Mouse (Mus musculus) hindbrain, embryonic 10.5 days (tissue): ENCODE results near the gene Avil. TPM values are rescaled to one million over a fixed set of nuclear protein-coding genes. Genes with fewer than 3 reads are reported as not detected.

Source experiments
- DNase-seq: peaks from one replicate; pipeline ENCODE4 v3.0.0-alpha.2; 2017; ENCODE audit warnings: low spot score
- H3K27ac ChIP-seq: fragments of 300-500 bp; sonication (generic); 2 replicates; pipeline ENCODE4 v1.5.1; 2016; ENCODE audit warnings: mild to moderate bottlenecking, moderate library complexity
- H3K27me3 ChIP-seq: fragments of 300-500 bp; sonication (generic); 2 replicates; pipeline ENCODE4 v1.6.1; 2016; ENCODE audit warnings: mild to moderate bottlenecking; ENCODE audit not compliant: poor library complexity, insufficient read depth, severe bottlenecking
- H3K36me3 ChIP-seq: fragments of 300-500 bp; sonication (generic); 2 replicates; pipeline ENCODE4 v1.6.1; 2016; ENCODE audit warnings: mild to moderate bottlenecking, moderate library complexity
- H3K4me1 ChIP-seq: fragments of 300-500 bp; sonication (generic); replicated peaks from 2 replicates; pipeline ENCODE4 v1.6.1; 2016; ENCODE audit warnings: mild to moderate bottlenecking
- H3K4me3 ChIP-seq: fragments of 300-500 bp; sonication (generic); 2 replicates; pipeline ENCODE4 v1.5.1; 2016; ENCODE audit warnings: mild to moderate bottlenecking, moderate library complexity
- H3K9me3 ChIP-seq: fragments of 300-500 bp; sonication (generic); 2 replicates; pipeline ENCODE4 v1.6.1; 2016; ENCODE audit warnings: mild to moderate bottlenecking, moderate library complexity
- WGBS: fragments of 180-500 bp; shearing (Covaris S2); methylation state at CpG from one replicate; pipeline ENCODE4 v1.1.7; 2016; 5-methylcytosine and 5-hydroxymethylcytosine counted together
- polyA plus RNA-seq: library from polyadenylated mRNA; unstranded; fragments of >200 nt; fragmentation: Nextera tagmentation; extraction: Ambion mirVana; gene quantifications from 2 replicates; pipeline ENCODE4 v1.2.1, GENCODE M21; 2016

Gene Avil
- polyA plus RNA-seq, 1 experiment from 2014 or later: 1.6 TPM

- H3K27ac ChIP-seq: peak overlapping the region; percentile 60
- H3K4me1 ChIP-seq: peaks cover 92% of the 10 kb centered on the region
- WGBS: 52% methylated on average over 5 of the region's 5 CpGs
- H3K36me3 ChIP-seq: peaks cover 15% of the 10 kb centered on the region; the same call in 1 of the 2 replicates
- DNase-seq: no peak
- no peaks in the 10 kb centered on the region for H3K9me3 ChIP-seq
- H3K27me3 ChIP-seq: no peaks in the 10 kb centered on the region
- H3K4me3 ChIP-seq: 0 out of 2 replicates have a peak overlapping the region, but pooled peaks have one; percentile 4
Observed at GRCm38 (mm10) chr10:126984189-126985004, 16.1 kb upstream of the Avil start.

- no peak for DNase-seq
- Histone ChIP-seq H3K9me3 (no peaks in the 10 kb centered on the region), H3K4me3 (0 out of 2 replicates have a peak overlapping the region, but pooled peaks have one; percentile 4), H3K27me3 (no peaks in the 10 kb centered on the region), H3K27ac (peak overlapping the region; percentile 60), H3K4me1 (peaks cover 90% of the 10 kb centered on the region), H3K36me3 (peaks cover 15% of the 10 kb centered on the region; the same call in 1 of the 2 replicates)
- 83% methylated on average over 4 of the region's 4 CpGs for WGBS
Observed at GRCm38 (mm10) chr10:126985127-126985526, 15.4 kb upstream of the Avil start.

GRCm38 (mm10) chr10:126985579-126985978, 14.9 kb upstream of the Avil start:
- H3K27ac ChIP-seq: no peak overlapping the region; the same call in 1 of the 2 replicates
- peaks cover 90% of the 10 kb centered on the region for H3K4me1 ChIP-seq
- WGBS: 93% methylated on average over 9 of the region's 9 CpGs
- no peak for DNase-seq
- no peak overlapping the region for H3K4me3 ChIP-seq
- no peaks in the 10 kb centered on the region for H3K27me3 ChIP-seq
- H3K36me3 ChIP-seq: peaks cover 15% of the 10 kb centered on the region; the same call in 1 of the 2 replicates
- no peaks in the 10 kb centered on the region for H3K9me3 ChIP-seq

- WGBS: 70% methylated on average over 4 of the region's 4 CpGs
- H3K27me3 ChIP-seq: no peaks in the 10 kb centered on the region
- H3K27ac ChIP-seq: peak overlapping the region; percentile 54; the same call in 1 of the 2 replicates
- no peak for DNase-seq
- no peaks in the 10 kb centered on the region for H3K9me3 ChIP-seq
- H3K36me3 ChIP-seq: peaks cover 23% of the 10 kb centered on the region
- H3K4me1 ChIP-seq: peaks cover 82% of the 10 kb centered on the region
- 0 out of 2 replicates have a peak overlapping the region, but pooled peaks have one; percentile 11 for H3K4me3 ChIP-seq
Observed at GRCm38 (mm10) chr10:126986541-126986961, 14.0 kb upstream of the Avil start.

- Histone ChIP-seq H3K9me3 (no peaks in the 10 kb centered on the region), H3K27me3 (no peaks in the 10 kb centered on the region), H3K27ac (no peak overlapping the region), H3K36me3 (peaks cover 32% of the 10 kb centered on the region), H3K4me1 (peaks cover 73% of the 10 kb centered on the region), H3K4me3 (0 out of 2 replicates have a peak overlapping the region, but pooled peaks have one; percentile 6)
- WGBS: 58% methylated on average over 8 of the region's 8 CpGs
- DNase-seq: no peak
Observed at GRCm38 (mm10) chr10:126987183-126988118, 13.1 kb upstream of the Avil start.

GRCm38 (mm10) chr10:126988513-126989165, 11.9 kb upstream of the Avil start:
- H3K4me1 ChIP-seq: peaks cover 61% of the 10 kb centered on the region

GRCm38 (mm10) chr10:126990313-126991056, 10.0 kb upstream of the Avil start:
- Histone ChIP-seq H3K36me3 (peaks cover 56% of the 10 kb centered on the region), H3K4me1 (peaks cover 42% of the 10 kb centered on the region), H3K27ac (no peak overlapping the region), H3K4me3 (no peak overlapping the region; the same call in 1 of the 2 replicates), H3K27me3 (no peaks in the 10 kb centered on the region), H3K9me3 (no peaks in the 10 kb centered on the region)
- 69% methylated on average over 7 of the region's 7 CpGs for WGBS
- peak; percentile 90 for DNase-seq

More at GRCm38 (mm10) chr10:126988513-126989165, 11.9 kb upstream of the Avil start:
- 81% methylated on average over 5 of the region's 5 CpGs for WGBS
- Histone ChIP-seq H3K4me3 (no peak overlapping the region), H3K27ac (0 out of 2 replicates have a peak overlapping the region, but pooled peaks have one; percentile 3), H3K36me3 (peaks cover 43% of the 10 kb centered on the region), H3K9me3 (no peaks in the 10 kb centered on the region), H3K27me3 (no peaks in the 10 kb centered on the region)
- no peak for DNase-seq

GRCm38 (mm10) chr10:126991676-126992075, 8.8 kb upstream of the Avil start:
- Histone ChIP-seq H3K4me3 (no peak overlapping the region), H3K36me3 (peaks cover 58% of the 10 kb centered on the region), H3K27ac (no peak overlapping the region), H3K9me3 (no peaks in the 10 kb centered on the region), H3K27me3 (no peaks in the 10 kb centered on the region), H3K4me1 (peaks cover 30% of the 10 kb centered on the region)
- no peak for DNase-seq
- WGBS: 80% methylated on average over 3 of the region's 3 CpGs

GRCm38 (mm10) chr10:126993621-126994020, 6.9 kb upstream of the Avil start:
- no peak overlapping the region for H3K4me3 ChIP-seq
- no peaks in the 10 kb centered on the region for H3K27me3 ChIP-seq
- no peaks in the 10 kb centered on the region for H3K9me3 ChIP-seq
- no peak for DNase-seq
- no peak overlapping the region for H3K27ac ChIP-seq
- peaks cover 11% of the 10 kb centered on the region for H3K4me1 ChIP-seq
- WGBS: 96% methylated on average over 3 of the region's 3 CpGs
- H3K36me3 ChIP-seq: peaks cover 71% of the 10 kb centered on the region

GRCm38 (mm10) chr10:126997340-126998113, 3.0 kb upstream of the Avil start:
- H3K36me3 ChIP-seq: peaks cover 71% of the 10 kb centered on the region
- H3K4me1 ChIP-seq: no peaks in the 10 kb centered on the region; the same call in 1 of the 2 replicates
- H3K9me3 ChIP-seq: no peaks in the 10 kb centered on the region
- no peaks in the 10 kb centered on the region for H3K27me3 ChIP-seq
- no peak overlapping the region for H3K27ac ChIP-seq
- H3K4me3 ChIP-seq: no peak overlapping the region
- 79% methylated on average over 13 of the region's 13 CpGs for WGBS
- DNase-seq: no peak

- Histone ChIP-seq H3K4me3 (no peak overlapping the region), H3K27ac (no peak overlapping the region), H3K9me3 (no peaks in the 10 kb centered on the region), H3K36me3 (peaks cover 33% of the 10 kb centered on the region), H3K27me3 (no peaks in the 10 kb centered on the region), H3K4me1 (peaks cover 11% of the 10 kb centered on the region; the same call in 1 of the 2 replicates)
- 87% methylated on average over 9 of the region's 9 CpGs for WGBS
- DNase-seq: no peak
Observed at GRCm38 (mm10) chr10:127001297-127001696, 788 bp downstream of the Avil start.
